Mouse (Mus musculus) CH12.LX (cell line): ENCODE results near the gene Nt5c2. TPM values are rescaled to one million over a fixed set of nuclear protein-coding genes. Genes with fewer than 3 reads are reported as not detected.

Experiments used
- DNase-seq: peaks from one replicate; pipeline ENCODE4 v3.0.0-alpha.2; 2013; ENCODE audit errors: extremely low read depth
- H3K27ac ChIP-seq: 2 replicates; pipeline ENCODE4 v1.5.1; 2012; ENCODE audit warnings: low read depth, mild to moderate bottlenecking, control low read depth, moderate library complexity; ENCODE audit not compliant: insufficient read depth
- H3K27me3 ChIP-seq: replicated peaks from 2 replicates; pipeline ENCODE3; 2012; ENCODE audit warnings: inconsistent platforms
- H3K36me3 ChIP-seq, 2 experiments: replicated peaks in 1 of 2; 2 replicates each; pipeline versions ENCODE3 to v1.6.1; 2012; ENCODE audit warnings: inconsistent platforms in 1 of 2, low read length in 1 of 2, mild to moderate bottlenecking in 1 of 2, mixed read lengths in 1 of 2, moderate library complexity in 1 of 2; ENCODE audit not compliant: control insufficient read depth in 1 of 2, insufficient read depth in 1 of 2
- H3K4me1 ChIP-seq, 2 experiments: 2 replicates each; pipeline ENCODE4 v1.6.1; 2012; ENCODE audit warnings: inconsistent platforms in 1 of 2, moderate library complexity in 1 of 2; ENCODE audit not compliant: insufficient read depth in 2 of 2, control insufficient read depth in 1 of 2
- H3K4me2 ChIP-seq: 2 replicates; pipeline ENCODE4 v1.6.1; 2012; ENCODE audit warnings: low read depth, mild to moderate bottlenecking, control low read depth; ENCODE audit not compliant: poor library complexity, insufficient read depth, severe bottlenecking
- H3K4me3 ChIP-seq, 3 experiments: fragments of 150-350 bp in 1 of 3; sonication (generic) in 1 of 3; replicated peaks in 1 of 3; 2 replicates each; pipeline versions ENCODE3 to v1.5.1; 2011 to 2012; ENCODE audit warnings: low read depth in 2 of 3, low read length in 2 of 3, mild to moderate bottlenecking in 2 of 3, moderate library complexity in 2 of 3, control low read depth in 1 of 3, improper control_type of control experiment in 1 of 3, inconsistent platforms in 1 of 3, mixed read lengths in 1 of 3; ENCODE audit not compliant: poor library complexity in 1 of 3
- H3K79me2 ChIP-seq: replicated peaks from 2 replicates; pipeline ENCODE4 v1.6.1; 2012; ENCODE audit warnings: mild to moderate bottlenecking, moderate library complexity; ENCODE audit not compliant: control insufficient read depth, poor library complexity, insufficient read depth, severe bottlenecking; ENCODE audit errors: extremely low read depth
- H3K9ac ChIP-seq: 2 replicates; pipeline ENCODE4 v1.6.1; 2012; ENCODE audit warnings: low read depth, mild to moderate bottlenecking, control low read depth, moderate library complexity; ENCODE audit not compliant: insufficient read depth
- H3K9me3 ChIP-seq: replicated peaks from 2 replicates; pipeline ENCODE3; 2012; ENCODE audit warnings: low read length, inconsistent platforms, mixed read lengths
- CHD2 ChIP-seq: IDR thresholded peaks from 2 replicates; pipeline ENCODE4 v1.6.1; 2011; ENCODE audit warnings: low read length, improper control_type of control experiment
- EP300 ChIP-seq: IDR thresholded peaks from 2 replicates; pipeline ENCODE4 v1.6.1; 2011; ENCODE audit warnings: low read length, improper control_type of control experiment
- ETS1 ChIP-seq: conservative IDR thresholded peaks from 2 replicates; pipeline ENCODE4 v1.6.1; 2012; ENCODE audit warnings: low read depth, mild to moderate bottlenecking, inconsistent platforms, low read length, improper control_type of control experiment, moderate library complexity
- GABPA ChIP-seq: IDR thresholded peaks from 2 replicates; pipeline ENCODE4 v1.6.1; 2012; ENCODE audit warnings: low read depth, low read length, improper control_type of control experiment, inconsistent platforms; ENCODE audit not compliant: insufficient replicate concordance
- HCFC1 ChIP-seq: IDR thresholded peaks from 2 replicates; pipeline ENCODE4 v1.6.1; 2012; ENCODE audit warnings: low read depth, mild to moderate bottlenecking, inconsistent platforms, low read length, improper control_type of control experiment
- IRF4 ChIP-seq: IDR thresholded peaks from 2 replicates; pipeline ENCODE4 v1.6.1; 2014; ENCODE audit warnings: low read depth, mild to moderate bottlenecking, inconsistent platforms, low read length, improper control_type of control experiment
- KAT2A ChIP-seq: IDR thresholded peaks from 2 replicates; pipeline ENCODE4 v1.6.1; 2012; ENCODE audit warnings: low read length, improper control_type of control experiment, inconsistent platforms; ENCODE audit not compliant: insufficient replicate concordance
- MAFK ChIP-seq: IDR thresholded peaks from 2 replicates; pipeline ENCODE4 v1.6.1; 2011; ENCODE audit warnings: low read length, improper control_type of control experiment; ENCODE audit not compliant: insufficient replicate concordance
- MAZ ChIP-seq: IDR thresholded peaks from 2 replicates; pipeline ENCODE4 v1.6.1; 2012; ENCODE audit warnings: low read depth, mild to moderate bottlenecking, inconsistent platforms, low read length, improper control_type of control experiment, moderate library complexity
- MEF2A ChIP-seq: IDR thresholded peaks from 2 replicates; pipeline ENCODE4 v1.6.1; 2014; ENCODE audit warnings: low read depth, mild to moderate bottlenecking, inconsistent platforms, low read length, improper control_type of control experiment, borderline replicate concordance
- PAX5 ChIP-seq: IDR thresholded peaks from 2 replicates; pipeline ENCODE4 v1.6.1; 2012; ENCODE audit warnings: low read length, inconsistent platforms, mixed read lengths
- POLR2A ChIP-seq: IDR thresholded peaks from 2 replicates; pipeline ENCODE4 v1.6.1; 2011; ENCODE audit warnings: low read depth, mild to moderate bottlenecking, improper control_type of control experiment, low read length
- SIN3A ChIP-seq: IDR thresholded peaks from 2 replicates; pipeline ENCODE4 v1.6.1; 2012; ENCODE audit warnings: low read length, improper control_type of control experiment, inconsistent platforms
- SMC3 ChIP-seq: IDR thresholded peaks from 2 replicates; pipeline ENCODE4 v1.6.1; 2011; ENCODE audit warnings: low read depth, low read length, improper control_type of control experiment
- TBP ChIP-seq: conservative IDR thresholded peaks from 2 replicates; pipeline ENCODE4 v1.6.1; 2011; ENCODE audit warnings: low read depth, low read length, improper control_type of control experiment
- UBTF ChIP-seq: IDR thresholded peaks from 2 replicates; pipeline ENCODE4 v1.6.1; 2012; ENCODE audit warnings: low read depth, mild to moderate bottlenecking, inconsistent platforms, low read length, improper control_type of control experiment, moderate library complexity
- USF1 ChIP-seq: IDR thresholded peaks from 2 replicates; pipeline ENCODE4 v1.6.1; 2014; ENCODE audit warnings: low read depth, mild to moderate bottlenecking, inconsistent platforms, low read length, improper control_type of control experiment
- ZC3H11A ChIP-seq: IDR thresholded peaks from 2 replicates; pipeline ENCODE4 v1.6.1; 2012; ENCODE audit warnings: low read depth, mild to moderate bottlenecking, inconsistent platforms, low read length, improper control_type of control experiment
- ZKSCAN1 ChIP-seq: IDR thresholded peaks from 2 replicates; pipeline ENCODE4 v1.6.1; 2012; ENCODE audit warnings: low read depth, inconsistent platforms, low read length, improper control_type of control experiment, borderline replicate concordance
- dilution Hi-C: fragments of 300-500 bp; cut with MboI; formaldehyde crosslinking; loops from 2 replicates; pipeline ENCODE4 v1.14.3; 2020; ENCODE audit warnings: low sequenced_read_pairs; ENCODE audit not compliant: extremely low pct_unique_long_range_greater_than_20kb, extremely low pct_ligation_motif_present
- in situ Hi-C: fragments of 300-500 bp; cut with MboI; formaldehyde crosslinking; loops from 3 replicates; pipeline ENCODE4 v1.14.3; 2019; ENCODE audit warnings: low sequenced_read_pairs, low pct_ligation_motif_present, low pct_unique_long_range_greater_than_20kb, mixed read lengths
- polyA plus RNA-seq: library from polyadenylated mRNA; unstranded; fragments of >175 nt; gene quantifications from 2 replicates; pipeline ENCODE4 v1.2.1, GENCODE M21; 2012; ENCODE audit warnings: low read depth; ENCODE audit not compliant: insufficient read length
- total RNA-seq, 2 experiments: library from RNA; depleted of rRNA; stranded (reverse); fragments of 300-350 nt in 1 of 2; fragments of >200 nt in 1 of 2; gene quantifications; 2 replicates each; pipeline ENCODE4 v1.2.3; 2012 to 2014

The Nt5c2 gene
- total and polyA plus RNA-seq, 3 experiments, result 15.1 to 62.9 (median 21.1) TPM

- no peak overlapping the region for H3K4me3 ChIP-seq
- peaks cover 6 to 17% of the 10 kb centered on the region in 2 experiments; a peak in 3 of 4 replicates for H3K4me1 ChIP-seq
- peaks cover 19 to 59% of the 10 kb centered on the region in 2 experiments for H3K36me3 ChIP-seq
- no peaks in the 10 kb centered on the region for H3K79me2 ChIP-seq
- H3K27ac ChIP-seq, result no peak overlapping the region
- TF ChIP-seq TBP (no peak), GABPA (no peak), ZC3H11A (no peak), ETS1 (no peak), MEF2A (no peak), MAZ (no peak), PAX5 (no peak)
- TF ChIP-seq, all 38 proteins: peak for 0
- H3K9ac ChIP-seq, result no peak overlapping the region
- in situ Hi-C loops (no loop called here), dilution Hi-C loops (no loop called here)
- DNase-seq, result no peak
- peaks cover 8% of the 10 kb centered on the region for H3K9me3 ChIP-seq
- H3K27me3 ChIP-seq, result no peaks in the 10 kb centered on the region
- no peak overlapping the region for H3K4me2 ChIP-seq
Observed at GRCm38 (mm10) chr19:46900786-46901185, 114.2 kb downstream of the Nt5c2 start.

- no peak overlapping the region for H3K4me3 ChIP-seq
- H3K9ac ChIP-seq, result no peak overlapping the region
- no peak for DNase-seq
- H3K27me3 ChIP-seq, result no peaks in the 10 kb centered on the region
- H3K79me2 ChIP-seq, result no peaks in the 10 kb centered on the region
- H3K27ac ChIP-seq, result no peak overlapping the region
- TF ChIP-seq KAT2A (no peak), TBP (no peak), POLR2A (no peak), SMC3 (no peak), UBTF (no peak), EP300 (no peak), SIN3A (no peak), ZC3H11A (no peak), MAFK (no peak), IRF4 (no peak), HCFC1 (no peak), ZKSCAN1 (no peak), CHD2 (no peak), USF1 (no peak)
- TF ChIP-seq, all 38 proteins: peak for 0
- Histone ChIP-seq H3K36me3 (peaks cover 21 to 63% of the 10 kb centered on the region in 2 experiments), H3K4me2 (no peak overlapping the region), H3K9me3 (peaks cover 8% of the 10 kb centered on the region), H3K4me1 (peaks cover 6 to 17% of the 10 kb centered on the region in 2 experiments; a peak in 3 of 4 replicates)
- in situ Hi-C loops (no loop called here), dilution Hi-C loops (no loop called here)
Observed at GRCm38 (mm10) chr19:46899871-46900270, 115.1 kb downstream of the Nt5c2 start.
